Mouse (Mus musculus) monocyte, adult 5-6 weeks (primary cell): ENCODE measurements around the gene Zbtb8os. TPM values are rescaled to one million over a fixed set of nuclear protein-coding genes. Genes with fewer than 3 reads are reported as not detected.

Experiments used
- ATAC-seq: fragments of 153-309, 156-312 bp; replicated peaks from 2 replicates; pipeline ENCODE4 v1.8.0; 2017; ENCODE audit warnings: mild to moderate bottlenecking; ENCODE audit not compliant: low TSS enrichment, insufficient number of reproducible peaks, severe bottlenecking, poor library complexity, low FRiP score
- total RNA-seq: library from RNA; stranded (forward); fragments of 200-1000, 200-491, 200-594 nt; gene quantifications from 3 replicates; pipeline ENCODE4 v1.2.3, GENCODE M21; 2017

The Zbtb8os gene
- total RNA-seq, 1 experiment from 2014 or later: 66.8 TPM

- ATAC-seq: no peak
Observed at GRCm38 (mm10) chr4:129371391-129371790, 35.9 kb downstream of the Zbtb8os start.

GRCm38 (mm10) chr4:129373202-129373976, 37.9 kb downstream of the Zbtb8os start:
- ATAC-seq: no peak

- ATAC-seq: no peak
Observed at GRCm38 (mm10) chr4:129374219-129374755, 38.8 kb downstream of the Zbtb8os start.

GRCm38 (mm10) chr4:129375000-129375399, 39.5 kb downstream of the Zbtb8os start:
- ATAC-seq: no peak

- ATAC-seq: no peak
Observed at GRCm38 (mm10) chr4:129375821-129376220, 40.3 kb downstream of the Zbtb8os start.

- 0 out of 2 replicates have a peak, but pooled peaks have one; percentile 43 for ATAC-seq
Observed at GRCm38 (mm10) chr4:129376961-129377545, 41.6 kb downstream of the Zbtb8os start.

GRCm38 (mm10) chr4:129377601-129378390, 42.3 kb downstream of the Zbtb8os start, which contains the start of gene Zbtb8a:
Gene Zbtb8a (minus strand): TSS chr4:129378116.
- 0 out of 2 replicates have a peak, but pooled peaks have one; percentile 7 for ATAC-seq

- ATAC-seq: no peak
Observed at GRCm38 (mm10) chr4:129379805-129380204, 44.3 kb downstream of the Zbtb8os start.

- ATAC-seq: no peak
Observed at GRCm38 (mm10) chr4:129381148-129381547, 45.7 kb downstream of the Zbtb8os start.

GRCm38 (mm10) chr4:129382029-129382428, 46.5 kb downstream of the Zbtb8os start:
- ATAC-seq: no peak

- no peak for ATAC-seq
Observed at GRCm38 (mm10) chr4:129382488-129382887, 47.0 kb downstream of the Zbtb8os start.

GRCm38 (mm10) chr4:129383586-129383985, 48.1 kb downstream of the Zbtb8os start:
- no peak for ATAC-seq

- no peak for ATAC-seq
Observed at GRCm38 (mm10) chr4:129384440-129384839, 48.9 kb downstream of the Zbtb8os start.

GRCm38 (mm10) chr4:129385685-129386084, 50.2 kb downstream of the Zbtb8os start:
- 0 out of 2 replicates have a peak, but pooled peaks have one; percentile 31 for ATAC-seq

GRCm38 (mm10) chr4:129386269-129386946, 50.9 kb downstream of the Zbtb8os start:
- ATAC-seq: no peak

- ATAC-seq: no peak
Observed at GRCm38 (mm10) chr4:129386989-129387388, 51.5 kb downstream of the Zbtb8os start.

GRCm38 (mm10) chr4:129388404-129388803, 52.9 kb downstream of the Zbtb8os start:
- no peak for ATAC-seq

GRCm38 (mm10) chr4:129390216-129390743, 54.8 kb downstream of the Zbtb8os start:
- ATAC-seq: no peak
